Mouse (Mus musculus): ENCODE results near the gene Cmtm2a. TPM values are rescaled to one million over a fixed set of nuclear protein-coding genes. Genes with fewer than 3 reads are reported as not detected.
"Not testable (repeated sequence)": the region's sequence is repeated elsewhere in the genome, so short reads cannot be mapped to it uniquely, and the experiment has no call there.

Cmtm2a gene
- polyA plus RNA-seq, 1 experiment from 2014 or later, result not detected

DNA sequence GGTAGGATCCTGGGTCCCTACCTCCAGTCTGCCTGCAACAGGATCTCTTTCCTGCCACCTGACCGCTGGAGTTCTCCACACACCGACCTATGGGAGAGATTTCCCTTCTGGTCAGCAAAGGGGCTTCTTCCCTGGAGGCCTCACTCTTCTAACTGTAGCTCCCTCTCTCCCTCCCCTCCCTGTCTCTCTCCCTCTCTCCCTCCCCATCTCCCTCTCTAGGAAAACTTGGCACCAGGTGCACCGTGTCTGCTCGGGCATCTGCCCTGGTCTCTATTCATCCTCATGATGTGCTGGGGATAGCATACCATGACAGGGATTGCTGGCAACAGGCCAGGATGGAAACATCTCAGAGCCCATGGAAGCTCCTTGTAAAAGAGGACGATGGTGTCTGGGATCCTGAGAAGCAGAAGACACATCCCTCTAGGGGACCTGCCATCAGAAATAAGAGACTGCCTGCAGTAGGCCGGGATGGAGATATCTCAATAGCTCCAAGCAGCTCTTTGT, 24.0 kb downstream of the Cmtm2a start:
- Histone ChIP-seq H3K27me3 (no peaks in the 10 kb centered on the region), H3K4me1 (no peaks in the 10 kb centered on the region), H3K4me2 (replicated peaks) (no peak overlapping the region), H3K4me3 (replicated peaks) (no peak overlapping the region), H3K9ac (no peak overlapping the region), H3K27ac (replicated peaks) (no peak overlapping the region), H3K9me3 (replicated peaks) (no peaks in the 10 kb centered on the region), H3K36me3 (peaks cover 6% of the 10 kb centered on the region; the same call in 1 of the 2 replicates)
- 89% methylated on average over 6 of the region's 6 CpGs for WGBS
- no peak for ATAC-seq (ENCODE audit: insufficient number of reproducible peaks, low FRiP score, low TSS enrichment, low read depth)

DNA sequence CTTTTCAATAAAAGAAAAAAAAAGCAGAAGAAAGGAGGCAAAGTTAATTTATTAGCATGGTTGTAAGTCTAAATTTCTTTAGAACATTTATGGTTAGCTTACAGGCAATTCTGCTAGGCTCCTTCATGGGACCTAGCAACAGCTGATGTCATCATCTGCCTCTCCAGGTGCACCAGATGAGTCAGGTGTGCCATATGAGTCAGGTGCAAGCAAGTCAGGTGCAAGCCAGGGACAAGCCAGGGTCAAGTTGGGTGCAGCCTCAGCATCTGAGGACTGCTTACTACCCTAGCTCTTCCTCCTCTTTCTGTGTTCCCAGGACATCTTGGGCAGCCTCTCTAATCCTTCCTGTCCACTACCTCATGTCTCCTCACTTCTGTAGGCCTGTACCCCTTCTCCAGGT, 24.6 kb downstream of the Cmtm2a start:
- no peak for ATAC-seq (ENCODE audit: insufficient number of reproducible peaks, low FRiP score, low TSS enrichment, low read depth)
- Histone ChIP-seq H3K27ac (replicated peaks) (no peak overlapping the region), H3K4me3 (replicated peaks) (no peak overlapping the region), H3K9ac (no peak overlapping the region), H3K4me1 (no peaks in the 10 kb centered on the region), H3K4me2 (replicated peaks) (no peak overlapping the region), H3K36me3 (peaks cover 12% of the 10 kb centered on the region), H3K9me3 (replicated peaks) (no peaks in the 10 kb centered on the region), H3K27me3 (no peaks in the 10 kb centered on the region)

DNA sequence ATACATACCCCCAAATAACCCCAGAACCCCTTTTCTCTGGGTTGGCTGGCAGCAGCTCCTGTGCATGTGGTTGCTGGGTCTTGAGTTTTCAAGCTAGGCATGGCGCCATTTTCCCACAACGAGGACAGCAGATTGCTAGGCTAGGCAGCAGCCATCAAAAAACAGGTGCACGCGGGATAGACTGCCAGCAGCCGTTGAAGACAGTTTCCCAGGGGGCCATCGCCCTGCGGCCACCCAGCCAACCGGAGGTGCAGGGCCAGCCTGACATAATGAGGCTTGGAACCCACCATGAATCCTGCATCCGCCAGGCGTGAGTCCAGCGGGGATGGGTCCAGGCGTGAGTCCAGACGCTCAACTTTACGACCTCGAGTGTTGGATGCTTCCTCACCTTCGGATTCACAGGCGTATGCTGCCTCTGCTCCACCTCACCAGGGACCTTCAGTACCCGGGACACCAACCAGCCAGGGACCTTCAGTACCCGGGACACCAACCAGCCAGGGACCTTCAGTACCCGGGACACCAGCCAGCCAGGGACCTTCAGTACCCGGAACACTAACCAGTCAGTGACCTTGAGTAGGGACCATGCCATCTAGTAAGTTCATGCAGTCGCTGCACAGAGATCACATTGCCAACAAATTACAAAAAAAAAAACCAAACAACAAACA, 28.6 kb downstream of the Cmtm2a start:
- not testable (repeated sequence) for H3K9me3 ChIP-seq (replicated peaks); ATAC-seq (ENCODE audit: insufficient number of reproducible peaks, low FRiP score, low TSS enrichment, low read depth); H3K27me3 ChIP-seq; H3K27ac ChIP-seq (replicated peaks); H3K4me1 ChIP-seq; H3K4me2 ChIP-seq (replicated peaks); H3K4me3 ChIP-seq (replicated peaks); H3K9ac ChIP-seq
- peaks cover 19% of the 10 kb centered on the region for H3K36me3 ChIP-seq
- WGBS, result 94% methylated on average over 22 of the region's 22 CpGs

DNA sequence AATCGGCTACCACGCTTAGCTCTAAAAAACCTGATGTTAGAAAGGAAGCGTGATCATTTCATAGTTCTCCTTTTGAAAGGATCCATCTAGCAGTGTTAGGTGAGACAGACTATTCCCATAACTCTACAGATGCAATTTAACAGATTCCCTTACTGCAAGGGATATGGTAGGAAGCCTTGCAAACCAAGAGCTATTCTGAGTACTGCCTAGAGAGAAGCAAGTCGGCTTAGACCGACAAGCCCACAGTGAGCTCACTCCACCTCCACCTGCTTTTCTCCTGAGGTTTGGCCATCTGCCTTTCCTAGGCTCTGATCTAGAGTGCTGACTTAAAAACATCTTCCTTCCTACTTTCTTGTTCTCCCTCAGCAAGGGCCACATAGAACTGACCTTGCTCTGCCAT, 31.2 kb downstream of the Cmtm2a start:
- not testable (repeated sequence) for H3K9ac ChIP-seq; ATAC-seq (ENCODE audit: insufficient number of reproducible peaks, low FRiP score, low TSS enrichment, low read depth); H3K4me2 ChIP-seq (replicated peaks); H3K27ac ChIP-seq (replicated peaks); H3K4me3 ChIP-seq (replicated peaks); H3K9me3 ChIP-seq (replicated peaks); H3K27me3 ChIP-seq; H3K4me1 ChIP-seq
- H3K36me3 ChIP-seq, result peaks cover 40% of the 10 kb centered on the region
- WGBS, result 96% methylated on average over 5 of the region's 5 CpGs

DNA sequence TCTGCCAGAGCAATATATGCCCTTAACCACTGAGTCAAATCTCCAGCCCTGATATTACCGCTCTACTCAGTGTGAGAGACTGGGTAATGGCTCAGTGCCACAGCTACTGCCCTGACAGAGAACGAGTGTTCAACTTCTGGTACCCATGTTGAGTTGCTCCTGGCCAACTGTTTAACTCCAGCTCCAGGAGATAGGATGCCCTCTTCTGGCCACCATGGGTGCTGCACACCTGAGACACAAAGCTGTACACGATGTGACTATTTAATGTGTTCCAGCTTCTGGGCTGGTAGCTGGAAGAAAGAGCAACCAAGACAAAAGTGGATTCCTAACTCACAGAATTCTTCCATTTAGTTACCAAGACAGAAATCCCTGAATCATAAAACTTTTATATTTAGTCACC, 40.0 kb downstream of the Cmtm2a start:
- H3K9ac ChIP-seq, result no peak overlapping the region
- no peak for ATAC-seq (ENCODE audit: insufficient number of reproducible peaks, low FRiP score, low TSS enrichment, low read depth)

DNA sequence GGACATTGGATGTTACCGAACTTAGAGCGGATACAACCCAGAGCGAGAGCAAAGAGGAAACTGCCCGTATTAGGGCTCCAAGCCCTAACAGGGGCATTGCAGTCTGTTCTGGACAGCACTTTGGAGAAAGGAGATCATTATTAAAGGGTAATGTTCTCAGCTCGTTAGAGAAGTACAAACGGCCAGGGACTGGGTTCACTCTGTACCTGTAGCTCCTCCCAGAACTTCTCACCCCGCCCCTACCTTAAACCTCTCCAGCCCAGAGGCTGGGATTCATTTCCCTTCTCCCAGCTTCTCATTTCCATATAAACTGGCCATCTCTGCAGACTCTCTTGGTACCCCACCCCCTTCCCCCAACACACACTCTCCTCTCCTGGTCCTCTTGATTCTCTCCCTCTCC, 41.5 kb downstream of the Cmtm2a start:
- WGBS, result 0% methylated on average over 7 of the region's 7 CpGs
- Histone ChIP-seq H3K27ac (replicated peaks) (peak overlapping the region; percentile 89), H3K27me3 (no peaks in the 10 kb centered on the region), H3K9me3 (replicated peaks) (no peaks in the 10 kb centered on the region), H3K36me3 (no peaks in the 10 kb centered on the region), H3K9ac (peak overlapping the region; percentile 65), H3K4me2 (replicated peaks) (peak overlapping the region; percentile 80), H3K4me1 (peaks cover 28% of the 10 kb centered on the region), H3K4me3 (replicated peaks) (peak overlapping the region; percentile 77)
- ATAC-seq (ENCODE audit: insufficient number of reproducible peaks, low FRiP score, low TSS enrichment, low read depth), result no peak

More for the DNA sequence above, 40.0 kb downstream of the Cmtm2a start:
- H3K4me2 ChIP-seq (replicated peaks), result no peak overlapping the region
- H3K27me3 ChIP-seq, result no peaks in the 10 kb centered on the region
- peaks cover 8% of the 10 kb centered on the region for H3K36me3 ChIP-seq
- WGBS, result 79% methylated on average over 3 of the region's 3 CpGs
- H3K9me3 ChIP-seq (replicated peaks), result no peaks in the 10 kb centered on the region
- peaks cover 15% of the 10 kb centered on the region; the same call in 1 of the 2 replicates for H3K4me1 ChIP-seq
- H3K27ac ChIP-seq (replicated peaks), result no peak overlapping the region
- no peak overlapping the region for H3K4me3 ChIP-seq (replicated peaks)

DNA sequence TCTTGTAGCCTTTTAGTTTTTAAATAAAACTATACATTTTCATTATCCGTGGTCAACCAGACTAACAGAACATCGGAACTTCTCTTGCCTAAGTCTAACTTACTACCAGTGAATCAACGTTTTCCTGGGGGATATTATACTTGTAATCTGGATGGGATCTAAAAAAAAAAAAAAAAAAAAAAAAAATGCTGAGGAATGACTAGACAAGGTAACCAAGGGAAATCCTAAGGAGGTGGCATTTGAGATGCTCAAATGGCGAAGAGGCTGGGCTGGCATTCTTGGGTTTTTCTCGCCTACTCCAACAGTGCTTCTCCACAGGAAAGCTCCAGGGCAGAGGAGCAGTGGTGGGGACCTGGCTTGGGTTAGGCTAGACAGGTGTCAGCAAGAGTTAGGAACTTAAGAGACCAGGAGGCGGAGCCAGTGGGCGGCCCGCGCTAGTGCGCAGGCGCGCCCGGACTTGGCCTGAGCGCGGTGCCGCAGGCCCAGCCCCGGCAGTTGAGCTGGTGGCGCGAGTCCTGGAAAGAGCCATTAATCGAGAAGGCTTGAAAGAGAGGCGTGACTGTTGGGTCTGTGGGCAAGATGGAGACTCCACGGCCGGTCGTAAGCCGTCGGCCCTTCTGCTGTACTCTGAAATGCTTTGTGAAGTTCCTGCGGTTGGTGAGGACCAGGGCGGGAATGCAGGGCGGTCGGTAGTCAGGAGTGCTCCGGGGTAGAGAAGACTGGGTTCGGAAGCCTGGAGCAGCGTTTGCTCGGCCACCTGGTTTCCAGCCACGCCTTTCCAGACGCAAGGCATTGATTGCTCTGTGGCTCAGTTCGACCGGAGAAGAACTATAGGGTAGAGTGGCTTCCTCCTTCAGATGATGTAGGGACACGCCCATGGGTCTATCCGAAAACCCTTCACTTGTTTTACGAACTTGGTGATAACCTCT, 42.3 kb downstream of the Cmtm2a start, which contains the start of gene Cklf:
TSS of gene Cklf (plus strand) at position 423 of the 929 bp plus-strand sequence.
- peak; percentile 74 for ATAC-seq (ENCODE audit: insufficient number of reproducible peaks, low FRiP score, low TSS enrichment, low read depth)
- Histone ChIP-seq H3K27me3 (no peaks in the 10 kb centered on the region), H3K4me3 (replicated peaks) (peak within 1 kb of the TSS; percentile 77), H3K9ac (peak within 1 kb of the TSS; percentile 65), H3K36me3 (no peaks in the 10 kb centered on the region), H3K27ac (replicated peaks) (peak within 1 kb of the TSS; percentile 89), H3K4me2 (replicated peaks) (peak within 1 kb of the TSS; percentile 80), H3K9me3 (replicated peaks) (no peaks in the 10 kb centered on the region), H3K4me1 (peaks cover 28% of the 10 kb centered on the region)
- WGBS, result 4% methylated on average over 41 of the region's 41 CpGs

DNA sequence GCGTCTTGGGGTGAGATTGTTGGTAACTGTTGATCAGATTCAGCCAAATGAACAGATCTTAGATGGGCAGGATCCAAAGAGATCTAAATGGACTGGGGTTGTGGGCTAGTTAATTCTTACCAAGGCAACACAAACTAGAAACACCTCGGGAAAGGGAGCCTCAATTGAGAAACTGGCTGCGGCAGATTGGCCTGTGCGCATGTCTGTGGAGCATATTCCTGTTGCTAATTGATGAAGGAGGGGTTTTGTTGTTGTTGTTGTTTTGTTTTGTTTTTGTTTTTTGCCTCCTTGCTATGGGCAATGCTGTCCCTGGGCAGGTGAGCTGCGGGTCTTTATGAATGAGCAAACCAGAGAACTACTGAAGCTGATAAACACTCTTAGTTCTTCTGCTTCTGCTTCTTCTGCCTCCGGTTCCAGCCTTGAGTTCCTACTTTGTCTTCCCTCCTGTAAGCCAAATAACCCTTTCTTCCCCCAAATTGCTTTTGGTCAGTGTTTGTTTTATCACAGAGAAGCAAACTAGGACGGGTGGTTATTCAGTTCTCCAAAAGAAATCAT, 43.5 kb downstream of the Cmtm2a start:
- H3K27ac ChIP-seq (replicated peaks), result no peak overlapping the region
- ATAC-seq (ENCODE audit: insufficient number of reproducible peaks, low FRiP score, low TSS enrichment, low read depth), result no peak
- whole genome bisulfite sequencing, result 84% methylated on average over 7 of the region's 7 CpGs
- no peaks in the 10 kb centered on the region for H3K9me3 ChIP-seq (replicated peaks)
- H3K36me3 ChIP-seq, result no peaks in the 10 kb centered on the region
- H3K4me2 ChIP-seq (replicated peaks), result no peak overlapping the region
- no peaks in the 10 kb centered on the region for H3K27me3 ChIP-seq
- peaks cover 28% of the 10 kb centered on the region for H3K4me1 ChIP-seq
- no peak overlapping the region for H3K9ac ChIP-seq
- no peak overlapping the region for H3K4me3 ChIP-seq (replicated peaks)

DNA sequence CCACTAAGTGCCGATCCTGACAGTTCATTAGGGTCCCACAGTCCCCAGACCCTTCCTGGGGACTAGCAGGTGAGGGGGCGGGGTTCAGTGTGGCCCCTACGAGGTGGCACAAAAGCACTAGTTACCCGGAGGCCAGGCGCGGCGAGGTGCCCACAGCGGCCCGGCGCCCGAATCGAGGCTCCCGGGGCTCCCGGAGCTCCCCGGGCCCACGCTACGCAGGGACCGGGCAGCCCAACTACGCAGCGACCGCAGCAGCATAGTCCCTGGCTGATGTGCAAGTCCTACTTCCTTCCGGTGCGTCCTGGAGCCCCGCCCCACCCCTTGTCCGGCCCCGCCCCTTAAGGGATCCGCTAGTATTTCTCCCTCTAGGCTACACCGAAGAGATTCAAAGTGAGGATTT, 44.7 kb downstream of the Cmtm2a start, which contains the start of gene Tk2:
TSS of gene Tk2 (minus strand) at position 283 of the 400 bp plus-strand sequence.
- Histone ChIP-seq H3K27me3 (no peaks in the 10 kb centered on the region), H3K27ac (replicated peaks) (peak within 1 kb of the TSS; percentile 68), H3K9me3 (replicated peaks) (no peaks in the 10 kb centered on the region), H3K4me3 (replicated peaks) (peak within 1 kb of the TSS; percentile 97), H3K4me1 (peaks cover 28% of the 10 kb centered on the region), H3K36me3 (0 out of 2 replicates have a peak, but pooled peaks cover 5% of the 10 kb centered on the region), H3K9ac (peak within 1 kb of the TSS; percentile 60), H3K4me2 (replicated peaks) (peak within 1 kb of the TSS; percentile 78)
- ATAC-seq (ENCODE audit: insufficient number of reproducible peaks, low FRiP score, low TSS enrichment, low read depth), result peak; percentile 87
- WGBS, result under 1% methylated on average over 28 of the region's 28 CpGs

DNA sequence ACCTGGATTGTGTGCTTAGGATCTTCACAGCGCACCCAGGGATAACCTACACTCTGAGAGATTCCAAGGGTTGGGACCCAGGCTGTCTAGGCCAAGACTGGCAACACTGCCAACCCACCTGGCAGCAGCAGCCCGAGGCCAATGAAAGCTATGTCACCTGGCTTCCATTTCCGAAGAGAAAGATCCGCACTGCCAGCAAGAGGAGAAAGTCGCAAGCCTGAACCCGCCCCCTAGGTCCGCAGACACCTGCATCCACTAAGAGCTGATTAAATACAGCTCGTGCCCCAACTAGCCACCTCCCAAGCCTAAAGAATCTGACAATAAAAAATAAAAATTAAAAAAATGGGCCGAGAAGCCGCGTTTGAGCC, 45.1 kb downstream of the Cmtm2a start:
- Histone ChIP-seq H3K4me2 (replicated peaks) (peak overlapping the region; percentile 78), H3K27me3 (no peaks in the 10 kb centered on the region), H3K27ac (replicated peaks) (peak overlapping the region; percentile 68; the same call in 1 of the 2 replicates), H3K4me1 (peaks cover 28% of the 10 kb centered on the region), H3K36me3 (0 out of 2 replicates have a peak, but pooled peaks cover 5% of the 10 kb centered on the region), H3K9me3 (replicated peaks) (no peaks in the 10 kb centered on the region), H3K9ac (peak overlapping the region; percentile 60), H3K4me3 (replicated peaks) (peak overlapping the region; percentile 97)
- WGBS, result 1% methylated on average over 11 of the region's 11 CpGs
- ATAC-seq (ENCODE audit: insufficient number of reproducible peaks, low FRiP score, low TSS enrichment, low read depth), result no peak
